Comparison of ENCODE assay signal across 7 mouse cellular contexts in genomic region chr13:51975330-51975729, GRCm38 (mm10).
DNase-seq lines count a peak whose midpoint lies in the region; ATAC-seq and TF ChIP-seq lines count a peak whose summit lies in the region.

No protein-coding gene starts in this region.

- peak; percentile 31 for DNase-seq in thymus, postnatal 0 days (ENCODE audit: low spot score)
- DNase-seq in thymus, postnatal 10 days (ENCODE audit: low spot score in 2 of 2), result no peak
- peak; percentile 31 for DNase-seq in stomach, postnatal 0 days (ENCODE audit: low spot score)
- no peak for DNase-seq in urinary bladder, postnatal 25 days (ENCODE audit: low spot score)

- peak overlapping the region; percentile 85 for H3K27ac ChIP-seq in kidney, embryonic 16.5 days (ENCODE audit: low read length)
- peak overlapping the region; percentile 58 for H3K27ac ChIP-seq in stomach, postnatal 0 days (replicated peaks)

- no peaks in the 10 kb centered on the region for H3K27me3 ChIP-seq in kidney, embryonic 16.5 days (ENCODE audit: insufficient read depth, low read length)
- H3K27me3 ChIP-seq in stomach, postnatal 0 days (ENCODE audit: control insufficient read depth, insufficient read depth, low read length), result no peaks in the 10 kb centered on the region

- no peak overlapping the region for H3K4me3 ChIP-seq in kidney, embryonic 16.5 days (ENCODE audit: low read length)
- H3K4me3 ChIP-seq in stomach, postnatal 0 days (ENCODE audit: low read depth, low read length), result no peak overlapping the region

- 0 out of 2 replicates have a peak overlapping the region, but pooled peaks have one; percentile 42 for H3K9ac ChIP-seq in kidney, embryonic 16.5 days (replicated peaks; ENCODE audit: low read length)
- H3K9ac ChIP-seq in stomach, postnatal 0 days (ENCODE audit: low read length), result no peak overlapping the region

- H3K4me2 ChIP-seq in kidney, embryonic 16.5 days (replicated peaks; ENCODE audit: low read depth, low read length), result no peak overlapping the region
- no peak overlapping the region for H3K4me2 ChIP-seq in stomach, postnatal 0 days (replicated peaks; ENCODE audit: low read depth)

- TF ChIP-seq EP300 in stomach, postnatal 0 days (optimal IDR thresholded peaks at IDR 0.05), result no peak

- H3K9me3 ChIP-seq in kidney, embryonic 16.5 days (ENCODE audit: low read length), result no peaks in the 10 kb centered on the region
- H3K9me3 ChIP-seq in stomach, postnatal 0 days (ENCODE audit: control insufficient read depth, low read length), result no peaks in the 10 kb centered on the region

- TF ChIP-seq CTCF in stomach, postnatal 0 days (IDR thresholded peaks at IDR 0.05; ENCODE audit: low read depth), result no peak

- 0 out of 2 replicates have a peak, but pooled peaks have one; percentile 2 for ATAC-seq in erythroid progenitor cell, adult 5-6 weeks (replicated peaks; ENCODE audit: low FRiP score, poor library complexity, severe bottlenecking)
- 0 out of 2 replicates have a peak, but pooled peaks have one; percentile 3 for ATAC-seq in kidney, embryonic 16.5 days (ENCODE audit: low FRiP score, low TSS enrichment)
- ATAC-seq in stomach, postnatal 0 days (ENCODE audit: low FRiP score, low TSS enrichment), result no peak
- no peak for ATAC-seq in granulocyte monocyte progenitor cell, adult 5-6 weeks (replicated peaks; ENCODE audit: poor library complexity, severe bottlenecking)

- H3K36me3 ChIP-seq in kidney, embryonic 16.5 days (ENCODE audit: insufficient read depth, low read length), result no peaks in the 10 kb centered on the region
- no peaks in the 10 kb centered on the region for H3K36me3 ChIP-seq in stomach, postnatal 0 days (ENCODE audit: control insufficient read depth, insufficient read depth, low read length)

- WGBS in kidney, embryonic 16.5 days, result 65% methylated on average over 10 of the region's 10 CpGs
- 54% methylated on average over 10 of the region's 10 CpGs for WGBS in stomach, postnatal 0 days

- H3K4me1 ChIP-seq in kidney, embryonic 16.5 days (ENCODE audit: insufficient read depth, low read length), result peaks cover 38% of the 10 kb centered on the region
- peaks cover 23% of the 10 kb centered on the region for H3K4me1 ChIP-seq in stomach, postnatal 0 days (replicated peaks; ENCODE audit: control insufficient read depth, insufficient read depth)

Comparison
In these comparisons a context has a peak if more than half of its experiments do, and no peak if none do; other contexts are left out.
1. DNase-seq: peak in thymus, postnatal 0 days (single experiment) and stomach, postnatal 0 days (single experiment); none in thymus, postnatal 10 days (0 of 2) and urinary bladder, postnatal 25 days (single experiment).
2. ATAC-seq: peak in erythroid progenitor cell, adult 5-6 weeks (single experiment) and kidney, embryonic 16.5 days (single experiment); none in stomach, postnatal 0 days (single experiment) and granulocyte monocyte progenitor cell, adult 5-6 weeks (single experiment).